Mouse (Mus musculus) left cerebral cortex, postnatal 10 days (tissue): ENCODE results near the gene Gnb1. TPM values are rescaled to one million over a fixed set of nuclear protein-coding genes. Genes with fewer than 3 reads are reported as not detected.
A peak's percentile ranks its signal among the peaks of the same experiment; 100 is the strongest.

Source experiments
- DNase-seq, 2 experiments: peaks; one replicate each; pipeline ENCODE4 v3.0.0; 2021 to 2022; ENCODE audit warnings: low spot score in 2 of 2, mixed read lengths in 1 of 2; ENCODE audit errors: extremely low spot score in 1 of 2
- intact Hi-C: fragments of 180-260 bp; cut with DNase I; formaldehyde crosslinking; loops from one replicate; pipeline ENCODE4 v1.15.1; 2025
- total RNA-seq, 2 experiments: library from RNA; stranded (reverse); gene quantifications; 2 replicates each; pipeline ENCODE4 v1.2.3; 2021

Gene Gnb1
- total RNA-seq, 2 experiments from 2014 or later = 1,230 to 1,248 TPM

- intact Hi-C loops = loop anchor here (2.0 kb wide), 1 partner anchor 87 kb away; no protein-coding TSS in a partner anchor
These were observed 9.6 kb upstream of the Gnb1 start for GRCm38 (mm10) chr4:155481381-155482124.

GRCm38 (mm10) chr4:155482125-155482480 lies 9.1 kb upstream of the Gnb1 start:
- no peak for DNase-seq
- intact Hi-C loops = no loop called here

More at GRCm38 (mm10) chr4:155481381-155482124, 9.6 kb upstream of the Gnb1 start:
- peak; percentile 73 to 82 for DNase-seq

GRCm38 (mm10) chr4:155482733-155483540 lies 8.2 kb upstream of the Gnb1 start:
- no peak for DNase-seq
- intact Hi-C loops = no loop called here

GRCm38 (mm10) chr4:155485521-155485920 lies 5.6 kb upstream of the Gnb1 start:
- intact Hi-C loops = no loop called here

GRCm38 (mm10) chr4:155487746-155488145 lies 3.4 kb upstream of the Gnb1 start:
- no peak for DNase-seq
- intact Hi-C loops = no loop called here

More at GRCm38 (mm10) chr4:155485521-155485920, 5.6 kb upstream of the Gnb1 start:
- no peak for DNase-seq

- DNase-seq = peak; percentile 42 to 85
- intact Hi-C loops = no loop called here
These were observed 2.7 kb upstream of the Gnb1 start for GRCm38 (mm10) chr4:155488232-155489025.

GRCm38 (mm10) chr4:155489101-155489970 lies 1.8 kb upstream of the Gnb1 start:
- no peak for DNase-seq
- intact Hi-C loops = no loop called here

GRCm38 (mm10) chr4:155490456-155490855 lies 705 bp upstream of the Gnb1 start:
- peak in 1 of 2 experiments; percentile 48 for DNase-seq
- intact Hi-C loops = loop anchor here (5.0 kb wide), 1 partner anchor 42 kb away; no protein-coding TSS in a partner anchor

- no peak for DNase-seq
- intact Hi-C loops = loop anchor here (5.0 kb wide), 1 partner anchor 41 kb away; no protein-coding TSS in a partner anchor
These were observed 469 bp downstream of the Gnb1 start for GRCm38 (mm10) chr4:155491529-155492130.

GRCm38 (mm10) chr4:155492131-155492633 lies 1.0 kb downstream of the Gnb1 start:
- intact Hi-C loops = loop anchor here (5.0 kb wide), 1 partner anchor 40 kb away; no protein-coding TSS in a partner anchor
- DNase-seq = peak in 1 of 2 experiments; percentile 80

GRCm38 (mm10) chr4:155494891-155495290 lies 3.7 kb downstream of the Gnb1 start:
- intact Hi-C loops = loop anchor here (5.0 kb wide), 1 partner anchor 37 kb away; no protein-coding TSS in a partner anchor
- no peak for DNase-seq

- intact Hi-C loops = no loop called here
- DNase-seq = no peak
These were observed 6.8 kb downstream of the Gnb1 start for GRCm38 (mm10) chr4:155497963-155498362.

- intact Hi-C loops = no loop called here
- DNase-seq = no peak
These were observed 10.0 kb downstream of the Gnb1 start for GRCm38 (mm10) chr4:155501126-155501525.

- intact Hi-C loops = no loop called here
- DNase-seq = no peak
These were observed 13.9 kb downstream of the Gnb1 start for GRCm38 (mm10) chr4:155505067-155505466.

- DNase-seq = no peak
- intact Hi-C loops = no loop called here
These were observed 14.6 kb downstream of the Gnb1 start for GRCm38 (mm10) chr4:155505671-155506295.

- intact Hi-C loops = no loop called here
- DNase-seq = no peak
These were observed 17.5 kb downstream of the Gnb1 start for GRCm38 (mm10) chr4:155508614-155509013.

GRCm38 (mm10) chr4:155510981-155511380 lies 19.8 kb downstream of the Gnb1 start:
- no peak for DNase-seq
- intact Hi-C loops = no loop called here
